Mouse (Mus musculus): Measurements from ENCODE around the gene Gm3591.
"Not testable (repeated sequence)": the region's sequence is repeated elsewhere in the genome, so short reads cannot be mapped to it uniquely, and the experiment has no call there.

Gene Gm3591

DNA sequence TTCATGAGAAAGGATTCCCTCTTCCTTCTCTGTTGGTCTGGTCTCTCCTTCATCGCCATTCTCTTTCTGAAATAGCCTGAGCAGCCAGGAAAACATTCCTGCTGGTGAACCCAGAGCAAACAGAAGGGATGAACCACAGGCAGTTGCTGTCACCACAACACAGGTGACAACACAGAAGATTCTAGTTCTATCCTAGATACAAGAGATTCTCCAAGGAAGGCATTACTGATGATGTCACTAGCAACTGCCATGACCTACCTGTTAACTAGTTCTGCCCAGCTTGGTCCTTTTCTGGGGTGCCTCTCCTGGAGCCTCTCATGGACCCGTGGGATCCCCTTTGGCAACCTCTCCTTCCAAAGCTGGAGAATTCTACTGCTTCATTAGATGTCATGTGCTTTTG lies at the start of gene Gm3591:
Gene Gm3591 (minus strand): TSS at position 101 of the 400 bp plus-strand sequence.
- DNase-seq: not testable (repeated sequence)

DNA sequence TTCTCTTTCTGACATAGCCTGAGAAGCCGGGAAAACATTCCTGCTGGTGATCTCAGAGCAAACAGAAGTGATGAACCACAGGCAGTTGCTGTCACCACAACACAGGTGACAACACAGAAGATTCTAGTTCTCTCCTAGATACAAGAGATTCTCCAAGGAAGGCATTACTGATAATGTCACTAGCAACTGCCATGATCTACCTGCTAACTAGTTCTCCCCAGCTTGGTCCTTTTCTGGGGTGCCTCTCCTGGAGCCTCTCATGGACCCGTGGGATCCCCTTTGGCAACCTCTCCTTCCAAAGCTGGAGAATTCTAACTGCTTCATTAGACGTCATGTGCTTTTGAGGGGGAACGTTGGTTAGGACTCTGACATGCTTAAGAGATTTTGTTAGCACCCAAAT lies 32.2 kb upstream of the Gm3591 start, which contains the start of gene Gm3594:
Gene Gm3594 (minus strand): TSS at position 101 of the 400 bp plus-strand sequence.
- not testable (repeated sequence) for DNase-seq

DNA sequence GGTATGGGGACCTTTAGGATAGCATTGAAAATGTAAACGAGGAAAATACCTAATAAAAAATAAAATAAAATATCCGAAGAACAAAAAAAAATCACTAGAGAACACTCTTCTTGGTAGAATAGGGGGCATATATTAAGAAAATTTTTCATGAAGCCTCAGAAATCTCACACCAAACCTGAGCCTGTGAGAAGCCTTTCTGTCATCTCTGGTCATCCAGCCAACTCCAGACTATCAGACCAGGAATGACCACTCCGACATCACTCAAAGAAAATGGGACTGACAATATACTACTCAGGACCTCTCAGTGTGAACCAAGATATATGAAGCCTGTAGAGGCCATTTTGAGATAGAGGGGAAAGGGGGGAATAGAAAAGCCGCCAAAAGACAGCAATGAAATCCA lies 28.5 kb upstream of the Gm3591 start:
- DNase-seq: not testable (repeated sequence)

DNA sequence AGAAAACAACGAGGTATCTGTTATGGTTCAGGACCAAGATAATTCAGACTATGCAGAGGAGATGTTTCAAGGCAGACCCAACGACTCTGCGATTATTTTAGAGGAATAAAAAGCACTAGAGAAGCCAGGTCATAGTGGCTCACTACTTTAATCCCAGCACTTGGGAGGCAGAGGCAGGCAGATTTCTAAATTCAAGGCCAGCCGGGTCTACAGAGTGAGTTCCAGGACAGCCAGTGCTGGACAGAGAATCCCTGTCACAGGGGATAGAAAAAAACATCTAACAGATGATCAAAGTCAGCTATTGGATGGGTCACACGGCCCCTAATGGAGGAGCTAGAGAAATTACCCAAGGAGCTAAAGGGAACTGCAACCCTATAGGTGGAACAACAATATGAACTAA lies 27.9 kb upstream of the Gm3591 start:
- not testable (repeated sequence) for DNase-seq

DNA sequence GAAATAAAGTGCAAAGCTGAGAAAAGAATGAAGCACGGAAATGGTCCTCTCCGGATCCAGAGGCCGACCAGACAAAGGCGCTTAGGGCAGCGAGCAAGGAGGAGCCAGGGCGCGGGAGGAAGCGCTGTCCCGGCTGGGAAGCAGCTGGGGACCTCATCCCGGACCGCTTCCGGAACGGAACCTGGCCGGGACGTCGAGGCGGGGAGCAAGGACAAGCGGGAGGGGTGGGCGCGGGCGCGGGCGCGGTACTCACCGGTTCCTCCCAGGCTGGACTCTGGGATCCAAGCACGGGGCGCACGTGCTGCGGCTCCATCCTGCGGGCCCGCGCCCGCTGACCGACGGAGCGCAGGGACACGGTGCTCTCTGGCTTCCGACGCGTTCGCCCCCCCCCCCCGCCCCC lies 14.5 kb upstream of the Gm3591 start:
- not testable (repeated sequence) for DNase-seq

DNA sequence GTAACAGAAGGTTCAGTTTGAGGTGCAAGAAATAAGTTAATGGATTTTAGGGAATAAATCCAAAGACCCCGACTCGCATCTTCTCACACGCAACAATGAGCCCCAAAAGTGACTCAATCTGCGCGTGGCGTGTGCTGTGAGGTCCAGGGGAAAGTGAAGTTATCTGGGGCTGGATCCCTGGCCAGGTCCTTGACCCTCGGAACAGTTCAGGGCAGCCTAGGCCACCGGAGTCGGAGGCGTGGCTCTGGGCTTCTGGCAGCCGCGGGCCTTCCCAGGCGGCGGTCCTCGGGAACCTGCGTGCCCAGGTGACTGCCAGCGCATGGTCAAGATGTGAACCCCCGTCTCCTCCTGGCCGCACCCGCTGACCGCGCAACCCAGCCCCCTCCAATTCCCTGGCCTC lies 14.1 kb upstream of the Gm3591 start:
- not testable (repeated sequence) for DNase-seq

DNA sequence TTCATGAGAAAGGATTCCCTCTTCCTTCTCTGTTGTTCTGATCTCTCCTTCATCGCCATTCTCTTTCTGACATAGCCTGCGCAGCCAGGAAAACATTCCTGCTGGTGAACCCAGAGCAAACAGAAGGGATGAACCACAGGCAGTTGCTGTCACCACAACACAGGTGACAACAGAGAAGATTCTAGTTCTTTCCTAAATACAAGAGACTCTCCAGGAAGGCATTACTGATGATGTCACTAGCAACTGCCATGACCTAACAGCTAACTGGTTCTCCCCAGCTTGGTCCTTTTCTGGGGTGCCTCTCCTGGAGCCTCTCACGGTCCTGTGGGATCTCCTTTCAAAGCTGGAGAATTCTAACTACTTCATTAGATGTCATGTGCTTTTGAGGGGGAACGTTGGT lies 22.1 kb downstream of the Gm3591 start, which contains the start of gene Gm16440:
Gene Gm16440 (minus strand): TSS at position 101 of the 400 bp plus-strand sequence.
- not testable (repeated sequence) for DNase-seq

Data from cerebellum, adult 11 months (tissue).